Mouse (Mus musculus) limb, embryonic 12.5 days (tissue): ENCODE measurements around the gene Zfp36l1. TPM values are rescaled to one million over a fixed set of nuclear protein-coding genes. Genes with fewer than 3 reads are reported as not detected.
"Not testable (repeated sequence)": the region's sequence is repeated elsewhere in the genome, so short reads cannot be mapped to it uniquely, and the experiment has no call there.

Experiments used
- ATAC-seq: fragments of 200-750 bp; cut with Nextera tagmentation; 2 replicates; pipeline ENCODE4 v1.8.0; 2017; ENCODE audit warnings: low read depth, moderate TSS enrichment; ENCODE audit not compliant: insufficient number of reproducible peaks, insufficient read depth, low FRiP score, low TSS enrichment
- H3K27ac ChIP-seq: fragments of 300-500 bp; sonication (generic); 2 replicates; pipeline ENCODE4 v1.5.1; 2016; ENCODE audit warnings: mild to moderate bottlenecking, moderate library complexity
- H3K27me3 ChIP-seq: fragments of 300-500 bp; sonication (generic); 2 replicates; pipeline ENCODE4 v1.6.1; 2016; ENCODE audit warnings: mild to moderate bottlenecking, moderate library complexity
- H3K36me3 ChIP-seq: fragments of 300-500 bp; sonication (generic); 2 replicates; pipeline ENCODE4 v1.6.1; 2016; ENCODE audit warnings: mild to moderate bottlenecking, moderate library complexity
- H3K4me1 ChIP-seq: fragments of 300-500 bp; sonication (generic); replicated peaks from 2 replicates; pipeline ENCODE4 v1.6.1; 2016
- H3K4me2 ChIP-seq: fragments of 300-500 bp; sonication (generic); 2 replicates; pipeline ENCODE4 v1.6.1; 2016; ENCODE audit warnings: mild to moderate bottlenecking, moderate library complexity
- H3K4me3 ChIP-seq: fragments of 300-500 bp; sonication (generic); replicated peaks from 2 replicates; pipeline ENCODE4 v1.5.1; 2016; ENCODE audit warnings: mild to moderate bottlenecking
- H3K9ac ChIP-seq: fragments of 300-500 bp; sonication (generic); replicated peaks from 2 replicates; pipeline ENCODE4 v1.6.1; 2016; ENCODE audit warnings: mild to moderate bottlenecking, moderate library complexity
- H3K9me3 ChIP-seq: fragments of 300-500 bp; sonication (generic); 2 replicates; pipeline ENCODE4 v1.6.1; 2016; ENCODE audit warnings: mild to moderate bottlenecking, moderate library complexity
- WGBS: fragments of 180-500 bp; shearing (Covaris S2); methylation state at CpG from one replicate; pipeline ENCODE4 v1.1.7; 2016; 5-methylcytosine and 5-hydroxymethylcytosine counted together
- polyA plus RNA-seq: library from polyadenylated mRNA; unstranded; fragments of >200 nt; fragmentation: Nextera tagmentation; extraction: Ambion mirVana; gene quantifications from 2 replicates; pipeline ENCODE4 v1.2.1, GENCODE M21; 2016

Gene Zfp36l1
- polyA plus RNA-seq, 1 experiment from 2014 or later: 80.7 TPM

- Histone ChIP-seq H3K4me3 (peak overlapping the region; percentile 84), H3K4me1 (peaks cover 24% of the 10 kb centered on the region), H3K9ac (peak overlapping the region; percentile 99), H3K27ac (peak overlapping the region; percentile 97), H3K4me2 (peak overlapping the region; percentile 94), H3K36me3 (peaks cover 37% of the 10 kb centered on the region)
- 19% methylated on average over 11 of the region's 11 CpGs for WGBS
- H3K27me3 ChIP-seq, ATAC-seq, H3K9me3 ChIP-seq: not testable (repeated sequence)
Observed at GRCm38 (mm10) chr12:80108896-80109668, 3.7 kb downstream of the Zfp36l1 start.

DNA sequence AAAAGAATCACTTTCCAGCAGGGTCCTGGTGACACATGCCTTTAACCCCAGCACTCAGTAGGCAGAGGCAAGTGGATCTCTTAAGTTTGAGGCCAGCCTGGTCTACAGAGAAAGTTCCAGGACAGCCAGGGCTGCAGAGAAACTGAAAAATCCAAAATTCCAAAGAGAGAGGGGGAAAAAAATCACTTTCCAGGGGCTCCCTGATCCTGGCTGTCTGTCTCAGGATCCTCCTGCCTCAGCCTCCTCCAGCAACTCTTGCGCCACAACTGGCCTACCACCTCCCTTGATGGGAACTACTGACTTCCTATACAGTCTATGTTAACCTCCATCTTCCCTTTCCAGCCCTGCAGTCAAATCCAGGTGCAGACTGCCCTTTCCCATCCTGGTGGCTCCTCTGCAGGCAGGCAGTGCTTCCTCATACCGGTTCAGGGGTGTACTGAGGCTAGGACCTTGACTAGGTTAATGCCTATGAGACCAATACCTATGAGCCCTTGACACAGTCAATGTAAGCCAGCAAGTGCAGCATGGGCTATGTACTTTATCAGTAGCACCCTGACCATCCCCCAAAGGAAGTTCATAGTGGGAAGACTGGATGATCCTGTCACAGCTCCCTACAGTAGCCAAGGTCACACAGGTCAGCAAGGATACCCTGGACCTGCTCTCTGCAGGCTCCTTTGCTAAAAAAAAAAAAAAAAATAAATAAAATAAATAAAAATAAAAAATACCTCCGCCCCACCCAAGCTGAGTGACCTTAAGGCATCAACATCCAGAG, 5.7 kb downstream of the Zfp36l1 start:
- no peaks in the 10 kb centered on the region for H3K27me3 ChIP-seq
- peaks cover 37% of the 10 kb centered on the region for H3K36me3 ChIP-seq
- peaks cover 26% of the 10 kb centered on the region for H3K4me1 ChIP-seq
- no peak overlapping the region for H3K9ac ChIP-seq
- ATAC-seq: no peak
- 94% methylated on average over 3 of the region's 3 CpGs for whole genome bisulfite sequencing
- peak overlapping the region; percentile 50; the same call in 1 of the 2 replicates for H3K27ac ChIP-seq
- H3K4me2 ChIP-seq: no peak overlapping the region
- H3K9me3 ChIP-seq: no peaks in the 10 kb centered on the region
- H3K4me3 ChIP-seq: no peak overlapping the region

DNA sequence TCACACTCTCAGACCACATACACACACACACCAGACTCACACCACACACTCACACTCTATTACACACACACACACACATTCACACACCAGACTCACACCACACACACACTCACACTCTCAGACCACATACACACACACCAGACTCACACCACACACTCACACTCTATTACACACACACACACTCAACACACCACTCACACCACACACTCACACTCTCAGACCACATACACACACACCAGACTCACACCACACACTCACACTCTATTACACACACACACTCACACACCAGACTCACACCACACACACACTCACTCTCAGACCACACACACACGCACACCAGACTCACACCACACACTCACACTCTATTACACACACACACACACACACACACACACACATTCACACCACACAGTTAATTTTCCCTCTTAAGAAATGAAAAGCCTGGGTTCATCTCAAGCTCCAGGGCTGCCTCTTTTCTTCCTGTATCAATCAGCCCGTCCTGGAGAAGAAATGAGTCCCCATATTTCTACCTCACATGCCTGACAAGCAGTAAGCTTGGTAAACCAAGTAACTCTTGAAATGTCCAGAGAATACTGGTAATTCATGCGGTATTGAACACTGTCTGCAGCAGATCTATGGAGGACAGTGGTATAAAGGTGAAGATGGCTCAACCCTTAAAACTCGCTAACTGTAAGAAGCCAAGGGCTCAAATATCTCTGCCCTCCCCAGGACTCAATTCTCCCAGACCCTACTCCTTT, 6.5 kb downstream of the Zfp36l1 start:
- Histone ChIP-seq H3K27ac (peak overlapping the region; percentile 50; the same call in 1 of the 2 replicates), H3K36me3 (peaks cover 37% of the 10 kb centered on the region), H3K4me1 (peaks cover 26% of the 10 kb centered on the region), H3K27me3 (no peaks in the 10 kb centered on the region), H3K4me3 (no peak overlapping the region), H3K9me3 (no peaks in the 10 kb centered on the region), H3K9ac (no peak overlapping the region), H3K4me2 (no peak overlapping the region)
- ATAC-seq: no peak
- WGBS: 86% methylated on average over 4 of the region's 4 CpGs

- H3K9me3 ChIP-seq: no peaks in the 10 kb centered on the region
- H3K4me1 ChIP-seq: peaks cover 17% of the 10 kb centered on the region; the same call in 1 of the 2 replicates
- no peak overlapping the region for H3K4me2 ChIP-seq
- H3K4me3 ChIP-seq: no peak overlapping the region
- peaks cover 17% of the 10 kb centered on the region for H3K36me3 ChIP-seq
- 36% methylated on average over 5 of the region's 5 CpGs for WGBS
- H3K9ac ChIP-seq: no peak overlapping the region
- ATAC-seq: no peak
- 0 out of 2 replicates have a peak overlapping the region, but pooled peaks have one; percentile 29 for H3K27ac ChIP-seq
- H3K27me3 ChIP-seq: no peaks in the 10 kb centered on the region
Observed at GRCm38 (mm10) chr12:80103521-80103973, 9.3 kb downstream of the Zfp36l1 start.

- ATAC-seq: no peak
- H3K4me3 ChIP-seq: no peak overlapping the region
- no peak overlapping the region for H3K4me2 ChIP-seq
- peaks cover 15% of the 10 kb centered on the region for H3K36me3 ChIP-seq
- 52% methylated on average over 4 of the region's 4 CpGs for WGBS
- peaks cover 17% of the 10 kb centered on the region; the same call in 1 of the 2 replicates for H3K4me1 ChIP-seq
- H3K9ac ChIP-seq: no peak overlapping the region
- no peaks in the 10 kb centered on the region for H3K27me3 ChIP-seq
- 0 out of 2 replicates have a peak overlapping the region, but pooled peaks have one; percentile 29 for H3K27ac ChIP-seq
- no peaks in the 10 kb centered on the region for H3K9me3 ChIP-seq
Observed at GRCm38 (mm10) chr12:80103089-80103488, 9.7 kb downstream of the Zfp36l1 start.

DNA sequence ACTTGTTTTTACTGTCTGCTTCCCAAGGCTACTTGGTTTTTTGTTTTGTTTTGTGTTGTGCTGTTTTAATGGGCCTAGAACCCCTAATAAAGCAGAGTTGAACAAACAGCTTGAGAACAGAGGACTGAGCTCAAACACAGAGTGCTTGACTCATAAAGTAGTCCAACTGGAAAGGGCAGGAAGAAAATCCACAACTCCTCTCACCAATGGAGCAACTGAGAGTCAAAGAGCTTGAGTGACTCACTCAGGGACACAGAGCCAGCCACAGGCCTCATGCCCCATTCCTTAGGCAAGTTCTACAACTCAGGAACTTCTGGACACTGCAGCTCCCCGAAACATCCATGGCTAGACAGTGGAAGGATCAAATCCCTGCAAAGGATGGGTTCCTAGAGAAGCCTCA, 14.0 kb downstream of the Zfp36l1 start:
- peaks cover 17% of the 10 kb centered on the region for H3K4me1 ChIP-seq
- H3K4me3 ChIP-seq: no peak overlapping the region
- H3K27ac ChIP-seq: 0 out of 2 replicates have a peak overlapping the region, but pooled peaks have one; percentile 9
- no peaks in the 10 kb centered on the region for H3K27me3 ChIP-seq
- H3K36me3 ChIP-seq: no peaks in the 10 kb centered on the region
- no peak overlapping the region for H3K4me2 ChIP-seq
- H3K9ac ChIP-seq: no peak overlapping the region
- no peak for ATAC-seq
- 84% methylated on average over 1 of the region's 1 CpGs for WGBS
- H3K9me3 ChIP-seq: no peaks in the 10 kb centered on the region

- WGBS: 85% methylated on average over 6 of the region's 6 CpGs
- H3K27me3 ChIP-seq: no peaks in the 10 kb centered on the region
- no peak overlapping the region for H3K4me3 ChIP-seq
- no peak overlapping the region for H3K4me2 ChIP-seq
- H3K4me1 ChIP-seq: peaks cover 9% of the 10 kb centered on the region
- ATAC-seq: no peak
- H3K9me3 ChIP-seq: no peaks in the 10 kb centered on the region
- no peak overlapping the region for H3K9ac ChIP-seq
- no peak overlapping the region for H3K27ac ChIP-seq
- no peaks in the 10 kb centered on the region for H3K36me3 ChIP-seq
Observed at GRCm38 (mm10) chr12:80096734-80097133, 16.1 kb downstream of the Zfp36l1 start.

DNA sequence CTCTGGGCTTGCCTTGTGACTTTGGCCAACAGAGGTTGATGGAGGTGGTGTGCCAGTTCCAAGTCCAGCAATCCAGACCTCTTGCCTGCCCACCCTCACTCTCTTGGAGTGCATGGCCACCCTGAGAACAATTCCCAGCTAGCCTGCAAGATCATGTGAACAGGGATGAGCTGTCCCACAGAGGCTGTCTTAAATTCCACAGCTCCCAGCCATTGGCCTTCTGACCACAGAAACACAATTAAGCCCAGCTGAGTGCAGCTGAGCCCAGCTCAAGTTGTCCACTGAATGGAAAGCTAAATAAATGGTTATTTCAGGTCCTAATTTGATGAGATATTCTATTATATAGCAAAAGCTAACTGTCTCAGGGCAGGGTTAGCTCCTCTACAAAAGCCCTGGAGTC, 20.0 kb downstream of the Zfp36l1 start:
- peaks cover 14% of the 10 kb centered on the region for H3K4me1 ChIP-seq
- no peak overlapping the region for H3K4me2 ChIP-seq
- no peaks in the 10 kb centered on the region for H3K9me3 ChIP-seq
- no peaks in the 10 kb centered on the region for H3K27me3 ChIP-seq
- no peak for ATAC-seq
- no peak overlapping the region for H3K4me3 ChIP-seq
- H3K9ac ChIP-seq: no peak overlapping the region
- no peaks in the 10 kb centered on the region for H3K36me3 ChIP-seq
- H3K27ac ChIP-seq: no peak overlapping the region

- 35% methylated on average over 8 of the region's 8 CpGs for WGBS
- no peak overlapping the region for H3K4me3 ChIP-seq
- H3K27ac ChIP-seq: peak overlapping the region; percentile 47
- peaks cover 14% of the 10 kb centered on the region for H3K4me1 ChIP-seq
- H3K27me3 ChIP-seq: no peaks in the 10 kb centered on the region
- no peak overlapping the region for H3K4me2 ChIP-seq
- H3K36me3 ChIP-seq: no peaks in the 10 kb centered on the region
- no peak overlapping the region for H3K9ac ChIP-seq
- H3K9me3 ChIP-seq: no peaks in the 10 kb centered on the region
- no peak for ATAC-seq
Observed at GRCm38 (mm10) chr12:80091080-80091479, 21.7 kb downstream of the Zfp36l1 start.

GRCm38 (mm10) chr12:80090529-80090928, 22.3 kb downstream of the Zfp36l1 start:
- 59% methylated on average over 5 of the region's 5 CpGs for WGBS
- no peak overlapping the region for H3K4me3 ChIP-seq
- no peak overlapping the region for H3K9ac ChIP-seq
- ATAC-seq: no peak
- peaks cover 14% of the 10 kb centered on the region for H3K4me1 ChIP-seq
- H3K4me2 ChIP-seq: no peak overlapping the region
- H3K36me3 ChIP-seq: no peaks in the 10 kb centered on the region
- H3K9me3 ChIP-seq: no peaks in the 10 kb centered on the region
- no peak overlapping the region for H3K27ac ChIP-seq
- H3K27me3 ChIP-seq: no peaks in the 10 kb centered on the region

DNA sequence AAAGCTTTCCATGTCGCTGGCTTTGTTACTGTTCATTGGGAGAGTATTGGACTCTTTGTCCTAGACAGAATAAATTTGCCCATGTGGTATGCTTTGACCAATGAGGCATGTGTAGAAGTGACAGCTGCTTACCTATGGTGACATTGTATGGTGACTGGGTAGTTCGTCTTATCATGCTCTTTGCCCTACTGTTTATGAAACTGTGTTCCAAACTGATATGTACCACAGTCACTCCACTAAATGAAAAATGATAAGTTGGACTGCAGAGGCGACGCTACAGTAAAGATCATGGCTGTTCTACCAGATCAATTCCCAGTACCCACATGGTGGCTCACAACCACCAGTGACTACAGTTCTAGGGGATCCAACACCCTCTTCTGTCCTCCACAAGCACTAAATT, 24.7 kb downstream of the Zfp36l1 start:
- Histone ChIP-seq H3K27ac (no peak overlapping the region), H3K27me3 (no peaks in the 10 kb centered on the region), H3K36me3 (no peaks in the 10 kb centered on the region), H3K4me1 (peaks cover 32% of the 10 kb centered on the region), H3K9me3 (no peaks in the 10 kb centered on the region), H3K9ac (no peak overlapping the region), H3K4me2 (no peak overlapping the region), H3K4me3 (no peak overlapping the region)
- no peak for ATAC-seq
- 94% methylated on average over 4 of the region's 4 CpGs for WGBS
